Mouse (Mus musculus): ENCODE results near the gene Phf7.

Phf7 gene

GRCm38 (mm10) chr14:31233070-31233995, 17.8 kb downstream of the Phf7 start:
- no peak for DNase-seq (ENCODE audit: low read depth, low spot score)

GRCm38 (mm10) chr14:31232404-31233069, 18.6 kb downstream of the Phf7 start:
- no peak for DNase-seq (ENCODE audit: low read depth, low spot score)

GRCm38 (mm10) chr14:31230442-31230841, 20.7 kb downstream of the Phf7 start:
- DNase-seq (ENCODE audit: low read depth, low spot score), result no peak

GRCm38 (mm10) chr14:31228234-31228633, 22.9 kb downstream of the Phf7 start:
- DNase-seq (ENCODE audit: low read depth, low spot score), result no peak

- peak; percentile 55 for DNase-seq (ENCODE audit: low read depth, low spot score)
Measured at GRCm38 (mm10) chr14:31226978-31227377, 24.1 kb downstream of the Phf7 start.

GRCm38 (mm10) chr14:31217666-31218065, 33.5 kb downstream of the Phf7 start, which contains the start of gene Sema3g:
Gene Sema3g (plus strand): TSS chr14:31217860.
- peak; percentile 89 for DNase-seq (ENCODE audit: low read depth, low spot score)

- DNase-seq (ENCODE audit: low read depth, low spot score), result no peak
Measured at GRCm38 (mm10) chr14:31216846-31217245, 34.3 kb downstream of the Phf7 start, which contains the start of gene Nisch. Gene Nisch (minus strand): TSS chr14:31216946.

- DNase-seq (ENCODE audit: low read depth, low spot score), result peak; percentile 83
Measured at GRCm38 (mm10) chr14:31215157-31216002, 35.7 kb downstream of the Phf7 start.

GRCm38 (mm10) chr14:31214684-31215083, 36.4 kb downstream of the Phf7 start:
- no peak for DNase-seq (ENCODE audit: low read depth, low spot score)

GRCm38 (mm10) chr14:31213868-31214267, 37.2 kb downstream of the Phf7 start:
- peak; percentile 23 for DNase-seq (ENCODE audit: low read depth, low spot score)

GRCm38 (mm10) chr14:31212499-31212898, 38.6 kb downstream of the Phf7 start:
- no peak for DNase-seq (ENCODE audit: low read depth, low spot score)

GRCm38 (mm10) chr14:31211854-31212253, 39.3 kb downstream of the Phf7 start:
- no peak for DNase-seq (ENCODE audit: low read depth, low spot score)

GRCm38 (mm10) chr14:31209133-31209557, 42.0 kb downstream of the Phf7 start:
- DNase-seq (ENCODE audit: low read depth, low spot score), result no peak

- DNase-seq (ENCODE audit: low read depth, low spot score), result no peak
Measured at GRCm38 (mm10) chr14:31208084-31208483, 43.0 kb downstream of the Phf7 start, which contains the start of gene Tnnc1. Gene Tnnc1 (plus strand): TSS chr14:31208312.

- peak; percentile 71 for DNase-seq (ENCODE audit: low read depth, low spot score)
Measured at GRCm38 (mm10) chr14:31207070-31207830, 43.9 kb downstream of the Phf7 start.

GRCm38 (mm10) chr14:31206472-31206981, 44.6 kb downstream of the Phf7 start:
- peak; percentile 97 for DNase-seq (ENCODE audit: low read depth, low spot score)

GRCm38 (mm10) chr14:31205562-31206467, 45.3 kb downstream of the Phf7 start:
- peak; percentile 72 for DNase-seq (ENCODE audit: low read depth, low spot score)

GRCm38 (mm10) chr14:31205244-31205561, 45.9 kb downstream of the Phf7 start:
- peak; percentile 38 for DNase-seq (ENCODE audit: low read depth, low spot score)

- DNase-seq (ENCODE audit: low read depth, low spot score), result no peak
Measured at GRCm38 (mm10) chr14:31204844-31205243, 46.3 kb downstream of the Phf7 start.

- no peak for DNase-seq (ENCODE audit: low read depth, low spot score)
Measured at GRCm38 (mm10) chr14:31200038-31200437, 51.1 kb downstream of the Phf7 start.

Data from brain, adult 2 months (tissue).